Mouse (Mus musculus) right cerebral cortex, adult 2 months (tissue): Measurements from ENCODE around the gene Pou2f2.

Source experiments
- DNase-seq, 2 experiments: peaks; one replicate each; pipeline ENCODE4 v3.0.0; 2021 to 2022; ENCODE audit warnings: low spot score in 2 of 2

Gene Pou2f2

GRCm38 (mm10) chr7:25150151-25150663 lies 29.3 kb downstream of the Pou2f2 start:
- DNase-seq, result no peak

GRCm38 (mm10) chr7:25145896-25146295 lies 33.6 kb downstream of the Pou2f2 start:
- no peak for DNase-seq

GRCm38 (mm10) chr7:25141761-25142160 lies 37.8 kb downstream of the Pou2f2 start:
- no peak for DNase-seq

- no peak for DNase-seq
These were observed 42.0 kb downstream of the Pou2f2 start for GRCm38 (mm10) chr7:25137553-25137952.

- peak; percentile 85 to 87 for DNase-seq
These were observed 46.2 kb downstream of the Pou2f2 start for GRCm38 (mm10) chr7:25133092-25134049.

GRCm38 (mm10) chr7:25132318-25132960 lies 47.1 kb downstream of the Pou2f2 start:
- no peak for DNase-seq

- no peak for DNase-seq
These were observed 48.3 kb downstream of the Pou2f2 start for GRCm38 (mm10) chr7:25131247-25131646.

- no peak for DNase-seq
These were observed 49.0 kb downstream of the Pou2f2 start for GRCm38 (mm10) chr7:25130565-25130964.

- DNase-seq, result no peak
These were observed 50.0 kb downstream of the Pou2f2 start for GRCm38 (mm10) chr7:25129390-25129979.

- DNase-seq, result no peak
These were observed 51.6 kb downstream of the Pou2f2 start for GRCm38 (mm10) chr7:25127971-25128370.

GRCm38 (mm10) chr7:25125716-25126281 lies 53.7 kb downstream of the Pou2f2 start:
- no peak for DNase-seq

GRCm38 (mm10) chr7:25121240-25121786 lies 58.2 kb downstream of the Pou2f2 start:
- no peak for DNase-seq

GRCm38 (mm10) chr7:25120061-25120834 lies 59.3 kb downstream of the Pou2f2 start:
- DNase-seq, result no peak

GRCm38 (mm10) chr7:25112956-25113603 lies 66.4 kb downstream of the Pou2f2 start:
- no peak for DNase-seq

GRCm38 (mm10) chr7:25112178-25112955 lies 67.2 kb downstream of the Pou2f2 start:
- DNase-seq, result no peak

GRCm38 (mm10) chr7:25110336-25110735 lies 69.2 kb downstream of the Pou2f2 start:
- no peak for DNase-seq

GRCm38 (mm10) chr7:25109355-25109754 lies 70.2 kb downstream of the Pou2f2 start:
- no peak for DNase-seq

- DNase-seq, result no peak
These were observed 72.6 kb downstream of the Pou2f2 start for GRCm38 (mm10) chr7:25106790-25107502.
